Mouse (Mus musculus) heart, embryonic 11.5 days (tissue): ENCODE measurements around the gene Fam78a. TPM values are rescaled to one million over a fixed set of nuclear protein-coding genes. Genes with fewer than 3 reads are reported as not detected.

Experiments
- ATAC-seq: fragments of 200-750 bp; cut with Nextera tagmentation; replicated peaks from 2 replicates; pipeline ENCODE4 v1.8.0; 2017; ENCODE audit warnings: moderate library complexity; ENCODE audit not compliant: insufficient number of reproducible peaks, low FRiP score, low TSS enrichment
- H3K27ac ChIP-seq: fragments of 300-500 bp; sonication (generic); 2 replicates; pipeline ENCODE4 v1.5.1; 2014; ENCODE audit warnings: mild to moderate bottlenecking, low read depth, low read length
- H3K27me3 ChIP-seq: fragments of 300-500 bp; sonication (generic); 2 replicates; pipeline ENCODE4 v1.6.1; 2014; ENCODE audit warnings: mild to moderate bottlenecking, low read length, mixed read lengths; ENCODE audit not compliant: control insufficient read depth, insufficient read depth
- H3K36me3 ChIP-seq: fragments of 300-500 bp; sonication (generic); 2 replicates; pipeline ENCODE4 v1.6.1; 2014; ENCODE audit warnings: mild to moderate bottlenecking, low read length, moderate library complexity, mixed read lengths; ENCODE audit not compliant: control insufficient read depth, insufficient read depth
- H3K4me1 ChIP-seq: fragments of 300-500 bp; sonication (generic); 2 replicates; pipeline ENCODE4 v1.6.1; 2014; ENCODE audit warnings: low read length; ENCODE audit not compliant: control insufficient read depth, insufficient read depth
- H3K4me2 ChIP-seq: fragments of 300-500 bp; sonication (generic); 2 replicates; pipeline ENCODE4 v1.6.1; 2014; ENCODE audit warnings: mild to moderate bottlenecking, moderate library complexity
- H3K4me3 ChIP-seq: fragments of 300-500 bp; sonication (generic); 2 replicates; pipeline ENCODE4 v1.5.1; 2014; ENCODE audit warnings: low read depth, low read length
- H3K9ac ChIP-seq: fragments of 300-500 bp; sonication (generic); 2 replicates; pipeline ENCODE4 v1.6.1; 2014; ENCODE audit warnings: mild to moderate bottlenecking, low read depth, low read length, moderate library complexity
- H3K9me3 ChIP-seq: fragments of 300-500 bp; sonication (generic); replicated peaks from 2 replicates; pipeline ENCODE4 v1.6.1; 2016; ENCODE audit warnings: low read length; ENCODE audit not compliant: control insufficient read depth
- WGBS: fragments of 180-500 bp; shearing (Covaris S2); extraction: QIAGEN DNeasy Blood & Tissue Kit; methylation state at CpG from one replicate; pipeline ENCODE4 v1.1.7; 2014; ENCODE audit not compliant: insufficient replicate concordance; 5-methylcytosine and 5-hydroxymethylcytosine counted together
- polyA plus RNA-seq: library from polyadenylated mRNA; unstranded; fragments of >200 nt; fragmentation: Nextera tagmentation; extraction: Ambion mirVana; gene quantifications from 2 replicates; pipeline ENCODE4 v1.2.1, GENCODE M21; 2014

Fam78a gene
- polyA plus RNA-seq, 1 experiment from 2014 or later = 43.1 TPM

GRCm38 (mm10) chr2:32127653-32128535 is 43.2 kb upstream of the Fam78a start:
- peak overlapping the region; percentile 69 for H3K9ac ChIP-seq
- H3K9me3 ChIP-seq = no peaks in the 10 kb centered on the region
- H3K27me3 ChIP-seq = no peaks in the 10 kb centered on the region
- 4% methylated on average over 16 of the region's 16 CpGs for WGBS
- peak overlapping the region; percentile 63 for H3K4me2 ChIP-seq
- peak; percentile 92 for ATAC-seq
- H3K36me3 ChIP-seq = no peaks in the 10 kb centered on the region
- H3K4me3 ChIP-seq = peak overlapping the region; percentile 12; the same call in 1 of the 2 replicates
- H3K27ac ChIP-seq = peak overlapping the region; percentile 99
- H3K4me1 ChIP-seq = peaks cover 46% of the 10 kb centered on the region

- ATAC-seq = no peak
- Histone ChIP-seq H3K4me3 (no peak overlapping the region), H3K36me3 (no peaks in the 10 kb centered on the region), H3K9ac (no peak overlapping the region), H3K27me3 (no peaks in the 10 kb centered on the region), H3K27ac (no peak overlapping the region), H3K9me3 (no peaks in the 10 kb centered on the region), H3K4me2 (no peak overlapping the region), H3K4me1 (0 out of 2 replicates have a peak, but pooled peaks cover 5% of the 10 kb centered on the region)
- WGBS = 94% methylated on average over 2 of the region's 2 CpGs
Measured at GRCm38 (mm10) chr2:32121785-32122184, 37.1 kb upstream of the Fam78a start.

- Histone ChIP-seq H3K9ac (peak overlapping the region; percentile 46; the same call in 1 of the 2 replicates), H3K4me2 (no peak overlapping the region), H3K27ac (no peak overlapping the region), H3K36me3 (no peaks in the 10 kb centered on the region), H3K9me3 (no peaks in the 10 kb centered on the region), H3K27me3 (no peaks in the 10 kb centered on the region), H3K4me1 (0 out of 2 replicates have a peak, but pooled peaks cover 5% of the 10 kb centered on the region), H3K4me3 (no peak overlapping the region)
- ATAC-seq = no peak
- WGBS = 52% methylated on average over 5 of the region's 5 CpGs
Measured at GRCm38 (mm10) chr2:32121150-32121549, 36.5 kb upstream of the Fam78a start.

- no peak overlapping the region for H3K4me2 ChIP-seq
- 0 out of 2 replicates have a peak overlapping the region, but pooled peaks have one; percentile 28 for H3K9ac ChIP-seq
- 0 out of 2 replicates have a peak, but pooled peaks cover 5% of the 10 kb centered on the region for H3K4me1 ChIP-seq
- no peak overlapping the region for H3K4me3 ChIP-seq
- WGBS = 90% methylated on average over 20 of the region's 20 CpGs
- no peak overlapping the region for H3K27ac ChIP-seq
- no peaks in the 10 kb centered on the region for H3K9me3 ChIP-seq
- H3K36me3 ChIP-seq = no peaks in the 10 kb centered on the region
- ATAC-seq = no peak
- H3K27me3 ChIP-seq = no peaks in the 10 kb centered on the region
Measured at GRCm38 (mm10) chr2:32119802-32120750, 35.4 kb upstream of the Fam78a start.

GRCm38 (mm10) chr2:32115851-32116268 is 31.2 kb upstream of the Fam78a start:
- Histone ChIP-seq H3K9ac (no peak overlapping the region), H3K27ac (peak overlapping the region; percentile 37; the same call in 1 of the 2 replicates), H3K27me3 (no peaks in the 10 kb centered on the region), H3K36me3 (no peaks in the 10 kb centered on the region), H3K9me3 (no peaks in the 10 kb centered on the region), H3K4me3 (no peak overlapping the region), H3K4me1 (peaks cover 2% of the 10 kb centered on the region; the same call in 1 of the 2 replicates), H3K4me2 (no peak overlapping the region; the same call in 1 of the 2 replicates)
- ATAC-seq = peak; percentile 81
- 76% methylated on average over 4 of the region's 4 CpGs for WGBS

- H3K4me2 ChIP-seq = no peak overlapping the region
- H3K4me3 ChIP-seq = no peak overlapping the region
- peaks cover 4% of the 10 kb centered on the region; the same call in 1 of the 2 replicates for H3K4me1 ChIP-seq
- no peaks in the 10 kb centered on the region for H3K9me3 ChIP-seq
- no peak for ATAC-seq
- H3K27ac ChIP-seq = no peak overlapping the region
- H3K27me3 ChIP-seq = no peaks in the 10 kb centered on the region
- no peak overlapping the region for H3K9ac ChIP-seq
- WGBS = 71% methylated on average over 2 of the region's 2 CpGs
- no peaks in the 10 kb centered on the region; the same call in 1 of the 2 replicates for H3K36me3 ChIP-seq
Measured at GRCm38 (mm10) chr2:32112548-32112947, 27.9 kb upstream of the Fam78a start.

- 100% methylated on average over 1 of the region's 1 CpGs for WGBS
- H3K4me3 ChIP-seq = no peak overlapping the region
- H3K36me3 ChIP-seq = no peaks in the 10 kb centered on the region; the same call in 1 of the 2 replicates
- no peaks in the 10 kb centered on the region for H3K27me3 ChIP-seq
- ATAC-seq = no peak
- H3K4me2 ChIP-seq = no peak overlapping the region
- H3K9me3 ChIP-seq = no peaks in the 10 kb centered on the region
- peaks cover 6% of the 10 kb centered on the region for H3K4me1 ChIP-seq
- H3K9ac ChIP-seq = no peak overlapping the region
- H3K27ac ChIP-seq = no peak overlapping the region
Measured at GRCm38 (mm10) chr2:32111268-32111667, 26.6 kb upstream of the Fam78a start.

- Histone ChIP-seq H3K36me3 (no peaks in the 10 kb centered on the region; the same call in 1 of the 2 replicates), H3K27ac (peak overlapping the region; percentile 86), H3K4me2 (no peak overlapping the region), H3K4me1 (peaks cover 34% of the 10 kb centered on the region), H3K9ac (peak overlapping the region; percentile 52; the same call in 1 of the 2 replicates), H3K9me3 (no peaks in the 10 kb centered on the region), H3K27me3 (no peaks in the 10 kb centered on the region), H3K4me3 (no peak overlapping the region)
- no peak for ATAC-seq
- 76% methylated on average over 7 of the region's 7 CpGs for WGBS
Measured at GRCm38 (mm10) chr2:32105930-32106329, 21.3 kb upstream of the Fam78a start.
